7 mouse cellular contexts compared by ENCODE assay signal in genomic region chr12:38777957-38778298, GRCm38 (mm10). TPM values are rescaled to one million over a fixed set of nuclear protein-coding genes. Genes with fewer than 3 reads are reported as not detected.
DNase-seq lines count a peak whose midpoint lies in the region; ATAC-seq and TF ChIP-seq lines count a peak whose summit lies in the region.

No protein-coding gene starts in this region.

- no peaks in the 10 kb centered on the region for H3K36me3 ChIP-seq in lung, embryonic 16.5 days (ENCODE audit: control insufficient read depth, insufficient read depth, low read length)
- H3K36me3 ChIP-seq in forebrain, embryonic 12.5 days (replicated peaks), result no peaks in the 10 kb centered on the region
- no peaks in the 10 kb centered on the region for H3K36me3 ChIP-seq in limb, embryonic 14.5 days (ENCODE audit: control insufficient read depth, insufficient read depth, low read length)
- H3K36me3 ChIP-seq in stomach, embryonic 16.5 days (ENCODE audit: control insufficient read depth, insufficient read depth, low read length), result no peaks in the 10 kb centered on the region

- H3K9me3 ChIP-seq in lung, embryonic 16.5 days (ENCODE audit: control insufficient read depth, low read length), result no peaks in the 10 kb centered on the region
- H3K9me3 ChIP-seq in forebrain, embryonic 12.5 days, result no peaks in the 10 kb centered on the region
- H3K9me3 ChIP-seq in limb, embryonic 14.5 days (ENCODE audit: control insufficient read depth, low read length), result no peaks in the 10 kb centered on the region
- H3K9me3 ChIP-seq in stomach, embryonic 16.5 days (replicated peaks; ENCODE audit: control insufficient read depth, low read length), result no peaks in the 10 kb centered on the region

- H3K4me2 ChIP-seq in lung, embryonic 16.5 days (ENCODE audit: low read depth, low read length), result peak overlapping the region; percentile 76
- H3K4me2 ChIP-seq in forebrain, embryonic 12.5 days, result peak overlapping the region; percentile 93
- H3K4me2 ChIP-seq in limb, embryonic 14.5 days (replicated peaks; ENCODE audit: low read depth, low read length, severe bottlenecking), result peak overlapping the region; percentile 98
- H3K4me2 ChIP-seq in stomach, embryonic 16.5 days (ENCODE audit: low read depth, low read length), result peak overlapping the region; percentile 98

- no peak for ATAC-seq in lung, embryonic 16.5 days (ENCODE audit: low read depth)
- ATAC-seq in forebrain, embryonic 12.5 days (ENCODE audit: low FRiP score), result peak; percentile 9; the same call in 1 of the 2 replicates
- no peak for ATAC-seq in limb, embryonic 14.5 days (ENCODE audit: low FRiP score, low read depth)
- no peak for ATAC-seq in stomach, embryonic 16.5 days (ENCODE audit: insufficient read depth, low FRiP score)

- WGBS in lung, embryonic 16.5 days, result 12% methylated on average over 6 of the region's 6 CpGs
- WGBS in forebrain, embryonic 12.5 days, result 6% methylated on average over 6 of the region's 6 CpGs
- WGBS in limb, embryonic 14.5 days, result 13% methylated on average over 6 of the region's 6 CpGs
- WGBS in stomach, embryonic 16.5 days, result 8% methylated on average over 6 of the region's 6 CpGs

- H3K27me3 ChIP-seq in lung, embryonic 16.5 days (ENCODE audit: control insufficient read depth, insufficient read depth, low read depth, low read length), result no peaks in the 10 kb centered on the region
- H3K27me3 ChIP-seq in forebrain, embryonic 12.5 days, result peaks cover 4% of the 10 kb centered on the region; the same call in 1 of the 2 replicates
- no peaks in the 10 kb centered on the region for H3K27me3 ChIP-seq in limb, embryonic 14.5 days (ENCODE audit: control insufficient read depth, insufficient read depth, low read length)
- no peaks in the 10 kb centered on the region for H3K27me3 ChIP-seq in stomach, embryonic 16.5 days (ENCODE audit: control insufficient read depth, insufficient read depth, low read length)

- H3K4me3 ChIP-seq in lung, embryonic 16.5 days (ENCODE audit: low read length), result peak overlapping the region; percentile 70
- H3K4me3 ChIP-seq in forebrain, embryonic 12.5 days (replicated peaks), result peak overlapping the region; percentile 56
- peak overlapping the region; percentile 60 for H3K4me3 ChIP-seq in limb, embryonic 14.5 days (replicated peaks; ENCODE audit: low read length)
- peak overlapping the region; percentile 69 for H3K4me3 ChIP-seq in stomach, embryonic 16.5 days (replicated peaks; ENCODE audit: low read length)

- H3K4me1 ChIP-seq in lung, embryonic 16.5 days (replicated peaks; ENCODE audit: control insufficient read depth, insufficient read depth, low read length), result no peaks in the 10 kb centered on the region; the same call in 1 of the 2 replicates
- H3K4me1 ChIP-seq in forebrain, embryonic 12.5 days, result peaks cover 14% of the 10 kb centered on the region
- 0 out of 2 replicates have a peak, but pooled peaks cover 3% of the 10 kb centered on the region for H3K4me1 ChIP-seq in limb, embryonic 14.5 days (ENCODE audit: control insufficient read depth, insufficient read depth, low read length)
- H3K4me1 ChIP-seq in stomach, embryonic 16.5 days (ENCODE audit: control insufficient read depth, insufficient read depth, low read length), result peaks cover 3% of the 10 kb centered on the region

- peak overlapping the region; percentile 49 for H3K9ac ChIP-seq in lung, embryonic 16.5 days (ENCODE audit: low read length)
- H3K9ac ChIP-seq in forebrain, embryonic 12.5 days, result peak overlapping the region; percentile 36; the same call in 1 of the 2 replicates
- H3K9ac ChIP-seq in limb, embryonic 14.5 days (ENCODE audit: low read depth, low read length, severe bottlenecking), result no peak overlapping the region
- H3K9ac ChIP-seq in stomach, embryonic 16.5 days (ENCODE audit: low read length), result 0 out of 2 replicates have a peak overlapping the region, but pooled peaks have one; percentile 16

- peak overlapping the region; percentile 96 for H3K27ac ChIP-seq in lung, embryonic 16.5 days (ENCODE audit: low read length)
- H3K27ac ChIP-seq in forebrain, embryonic 12.5 days, result no peak overlapping the region
- H3K27ac ChIP-seq in limb, embryonic 14.5 days (replicated peaks; ENCODE audit: low read depth, low read length), result peak overlapping the region; percentile 53
- peak overlapping the region; percentile 35; the same call in 1 of the 2 replicates for H3K27ac ChIP-seq in stomach, embryonic 16.5 days (ENCODE audit: low read length)

- DNase-seq in lung, postnatal 25 days (ENCODE audit: low spot score), result no peak
- peak; percentile 8 for DNase-seq in limb, embryonic 14.5 days (ENCODE audit: low spot score)
- DNase-seq in frontal cortex, postnatal 25 days (ENCODE audit: low spot score in 2 of 2), result no peak
- DNase-seq in thymus, postnatal 10 days (ENCODE audit: low spot score in 2 of 2), result no peak

- no peak for TF ChIP-seq POLR2A in limb, embryonic 14.5 days (IDR thresholded peaks at IDR 0.05; ENCODE audit: borderline replicate concordance, extremely low read depth, insufficient read depth, insufficient read length)

RNA-seq across cellular contexts. Expression of gene Etv1, which starts 1.3 kb away (rescaled TPM):
- polyA plus RNA-seq in lung, embryonic 16.5 days (2015; fragmentation: Nextera tagmentation; extraction: Ambion mirVana), result 43.6 and 49.2 TPM in 2 replicates
- polyA plus RNA-seq in forebrain, embryonic 12.5 days (2016; fragmentation: Nextera tagmentation; extraction: Ambion mirVana), result 25.5 and 46.6 TPM in 2 replicates
- 10.6 and 13.5 TPM in 2 replicates for polyA plus RNA-seq in limb, embryonic 14.5 days (2012; rRNA removed)
- polyA plus RNA-seq in limb, embryonic 14.5 days (2014; fragmentation: Nextera tagmentation; extraction: Ambion mirVana), result 22.1 and 25.5 TPM in 2 replicates
- 42.1 and 44.6 TPM in 2 replicates for polyA plus RNA-seq in stomach, embryonic 16.5 days (2015; fragmentation: Nextera tagmentation; extraction: Ambion mirVana)
